Mouse (Mus musculus) heart, postnatal 0 days (tissue): ENCODE results near the gene Lsp1.

ENCODE experiments used
- CTCF ChIP-seq: IDR thresholded peaks from 2 replicates; pipeline ENCODE4 v1.5.1; 2016; ENCODE audit warnings: antibody characterized with exemption, control low read depth, low read depth
- EP300 ChIP-seq: IDR thresholded peaks from 2 replicates; pipeline ENCODE4 v1.6.1; 2016; ENCODE audit warnings: antibody characterized with exemption, low read depth

- TF ChIP-seq EP300 (no peak), CTCF (no peak)
These were observed 12.9 kb downstream of the Lsp1 start for GRCm38 (mm10) chr7:142473476-142473875.
